Mouse (Mus musculus) urinary bladder, postnatal 10 days (tissue): ENCODE results near the gene Gm20388.

Experiments
- DNase-seq: peaks from one replicate; pipeline ENCODE4 v3.0.0; 2022; ENCODE audit warnings: low spot score

The Gm20388 gene

GRCm38 (mm10) chr8:121021488-121021887, 1110.8 kb downstream of the Gm20388 start:
- DNase-seq: no peak

DNA sequence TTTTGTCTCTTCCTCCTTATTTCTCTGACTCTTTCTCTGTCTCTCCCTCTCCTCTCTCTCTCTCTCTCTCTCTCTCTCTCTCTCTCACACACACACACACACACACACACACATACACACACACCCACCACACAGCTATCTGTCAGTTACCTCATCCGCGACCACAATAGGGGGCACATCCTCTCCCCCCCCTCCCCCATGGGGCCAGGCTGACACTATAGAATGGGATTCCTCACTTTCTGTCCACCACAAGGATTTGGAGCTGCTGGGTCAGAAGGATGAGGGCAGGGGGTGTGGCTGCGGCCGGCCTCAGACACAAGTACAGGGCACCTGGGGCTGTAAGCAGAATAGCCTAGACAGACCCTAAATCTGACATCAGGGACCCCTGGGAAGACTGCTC, 1112.4 kb downstream of the Gm20388 start:
- no peak for DNase-seq

- no peak for DNase-seq
Measured at GRCm38 (mm10) chr8:121023736-121024135, 1113.1 kb downstream of the Gm20388 start.

GRCm38 (mm10) chr8:121025486-121025885, 1114.8 kb downstream of the Gm20388 start:
- no peak for DNase-seq

DNA sequence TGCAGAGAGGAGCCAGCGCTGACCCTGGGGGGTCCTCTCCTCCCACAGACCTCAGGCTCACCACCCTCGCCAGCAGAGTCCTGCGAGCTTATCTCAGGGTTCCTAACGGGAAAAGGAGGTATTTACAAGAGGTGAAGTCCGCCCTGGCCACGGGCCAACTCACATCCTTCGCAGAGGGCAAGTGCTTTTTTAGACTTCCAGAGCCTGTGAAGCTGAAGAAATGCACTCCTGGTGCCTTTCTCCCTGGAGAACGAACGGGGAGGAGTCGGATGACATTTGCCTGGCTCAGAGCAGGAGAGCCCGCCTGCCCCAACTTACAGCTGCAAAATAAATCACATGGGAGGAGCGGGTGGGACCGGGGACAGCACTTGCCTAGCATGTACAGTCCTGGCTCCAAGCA, 1117.1 kb downstream of the Gm20388 start:
- no peak for DNase-seq

DNA sequence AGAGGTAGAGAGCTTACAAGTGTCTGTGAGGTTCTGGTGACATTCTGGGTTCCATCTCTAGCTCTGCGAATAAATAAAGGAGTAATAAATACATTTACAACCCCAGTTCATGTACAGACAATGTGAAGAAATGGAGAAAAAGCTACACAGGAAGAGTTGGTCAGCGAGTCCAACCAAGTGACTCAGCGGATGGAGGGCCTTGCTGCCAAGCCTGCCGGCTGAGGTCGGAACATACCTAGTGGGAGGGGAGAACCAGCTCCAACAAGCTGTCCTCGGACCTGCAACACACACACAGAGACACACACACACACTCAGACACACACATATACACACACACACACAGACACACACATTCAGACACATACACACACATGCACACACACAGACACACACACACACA, 1118.4 kb downstream of the Gm20388 start:
- no peak for DNase-seq

GRCm38 (mm10) chr8:121030496-121031040, 1119.9 kb downstream of the Gm20388 start:
- DNase-seq: no peak

- DNase-seq: no peak
Measured at GRCm38 (mm10) chr8:121033299-121034013, 1122.8 kb downstream of the Gm20388 start.

- DNase-seq: no peak
Measured at GRCm38 (mm10) chr8:121035611-121036010, 1125.0 kb downstream of the Gm20388 start.

DNA sequence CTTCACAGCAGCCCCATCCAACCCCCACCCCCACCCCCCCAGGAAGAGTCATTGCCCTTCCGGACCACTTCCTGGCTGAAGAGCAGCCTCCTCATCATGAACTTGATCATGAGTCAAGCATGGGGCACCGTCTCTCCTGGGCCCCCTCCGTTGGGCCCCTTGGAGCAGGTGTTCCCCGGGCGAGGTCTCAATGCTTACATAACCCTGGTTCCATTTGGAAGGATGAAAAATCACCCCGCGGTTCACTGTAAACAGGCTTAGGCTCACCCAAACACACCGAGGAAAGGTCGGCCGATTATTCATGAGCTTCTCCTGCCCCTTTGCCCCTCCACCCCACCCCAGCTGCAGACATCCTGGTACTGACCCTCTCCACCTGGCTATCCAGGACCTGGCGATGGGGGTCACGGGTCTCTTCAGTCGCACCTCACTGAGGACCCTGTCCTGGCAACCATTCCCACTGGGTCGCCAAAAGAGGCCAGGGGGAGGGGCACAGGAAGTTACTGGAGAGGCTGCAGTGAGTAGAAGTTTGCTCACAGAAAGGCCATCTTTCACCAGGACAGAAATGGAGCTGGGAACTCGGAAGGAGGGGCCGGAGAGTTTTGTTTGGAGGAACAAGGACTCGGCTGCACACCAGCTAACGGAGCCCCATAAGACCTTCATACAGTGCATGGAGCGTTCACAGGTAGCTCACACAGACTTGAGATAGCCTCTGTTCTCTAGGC, 1133.2 kb downstream of the Gm20388 start:
- no peak for DNase-seq

GRCm38 (mm10) chr8:121047441-121047840, 1136.8 kb downstream of the Gm20388 start:
- DNase-seq: no peak

DNA sequence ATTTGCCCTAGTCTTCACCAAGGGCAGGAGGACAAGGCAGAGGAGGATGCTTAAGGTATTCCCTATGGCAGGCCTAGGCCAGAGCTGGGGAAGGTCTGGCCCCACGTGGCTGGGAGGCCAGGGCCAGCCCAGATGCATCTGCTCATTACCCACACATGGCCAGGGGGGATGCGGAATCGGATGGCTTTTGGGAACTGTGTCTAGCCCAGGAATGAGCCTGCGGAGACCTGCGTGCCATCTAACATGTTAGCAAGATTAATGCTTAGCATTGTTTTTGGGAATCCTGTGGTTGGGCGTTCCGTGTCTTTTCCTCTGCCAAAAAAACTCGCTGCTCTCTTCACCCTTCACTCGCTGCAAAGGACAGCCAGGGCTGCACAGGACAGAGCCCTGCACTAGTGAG, 1147.4 kb downstream of the Gm20388 start:
- no peak for DNase-seq

- DNase-seq: no peak
Measured at GRCm38 (mm10) chr8:121059098-121059497, 1148.5 kb downstream of the Gm20388 start.

DNA sequence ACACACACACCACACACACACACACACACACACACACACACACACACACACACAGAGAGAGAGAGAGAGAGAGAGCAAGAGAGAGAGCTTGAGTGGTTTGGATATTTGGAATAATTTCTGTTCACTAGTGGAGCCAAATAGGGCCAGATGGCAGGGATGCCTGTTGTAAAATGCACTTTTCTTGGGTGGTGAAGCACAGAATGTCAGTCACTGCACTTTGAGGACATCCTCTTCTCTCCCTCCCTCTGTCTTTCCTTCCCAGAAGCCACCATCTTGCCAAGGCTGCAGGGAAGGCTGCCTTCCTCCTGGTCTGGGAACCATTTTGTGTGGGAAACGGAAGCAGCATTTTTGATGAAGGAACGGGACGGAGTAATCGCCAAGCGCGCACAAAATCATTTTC, 1151.9 kb downstream of the Gm20388 start:
- DNase-seq: no peak

DNA sequence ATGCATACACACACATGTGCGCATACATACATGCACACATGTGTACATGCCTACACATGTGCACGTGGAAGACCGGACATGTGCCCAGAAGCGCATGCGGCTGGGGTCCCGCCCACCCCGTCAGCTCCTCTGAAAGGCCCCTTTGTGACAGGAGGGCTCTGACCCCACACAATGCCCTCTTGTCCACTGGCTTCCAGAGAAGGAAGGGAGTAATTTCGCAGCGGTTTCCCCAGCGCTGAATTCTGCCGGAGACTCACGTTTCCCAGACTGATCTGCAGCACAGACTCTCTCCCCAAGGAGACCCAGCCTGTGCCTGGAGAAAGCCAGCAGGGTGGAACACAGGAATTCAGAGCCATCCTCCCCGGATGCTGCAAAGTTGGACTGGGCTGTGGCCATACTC, 1153.0 kb downstream of the Gm20388 start:
- no peak for DNase-seq

GRCm38 (mm10) chr8:121071454-121071853, 1160.8 kb downstream of the Gm20388 start:
- no peak for DNase-seq

DNA sequence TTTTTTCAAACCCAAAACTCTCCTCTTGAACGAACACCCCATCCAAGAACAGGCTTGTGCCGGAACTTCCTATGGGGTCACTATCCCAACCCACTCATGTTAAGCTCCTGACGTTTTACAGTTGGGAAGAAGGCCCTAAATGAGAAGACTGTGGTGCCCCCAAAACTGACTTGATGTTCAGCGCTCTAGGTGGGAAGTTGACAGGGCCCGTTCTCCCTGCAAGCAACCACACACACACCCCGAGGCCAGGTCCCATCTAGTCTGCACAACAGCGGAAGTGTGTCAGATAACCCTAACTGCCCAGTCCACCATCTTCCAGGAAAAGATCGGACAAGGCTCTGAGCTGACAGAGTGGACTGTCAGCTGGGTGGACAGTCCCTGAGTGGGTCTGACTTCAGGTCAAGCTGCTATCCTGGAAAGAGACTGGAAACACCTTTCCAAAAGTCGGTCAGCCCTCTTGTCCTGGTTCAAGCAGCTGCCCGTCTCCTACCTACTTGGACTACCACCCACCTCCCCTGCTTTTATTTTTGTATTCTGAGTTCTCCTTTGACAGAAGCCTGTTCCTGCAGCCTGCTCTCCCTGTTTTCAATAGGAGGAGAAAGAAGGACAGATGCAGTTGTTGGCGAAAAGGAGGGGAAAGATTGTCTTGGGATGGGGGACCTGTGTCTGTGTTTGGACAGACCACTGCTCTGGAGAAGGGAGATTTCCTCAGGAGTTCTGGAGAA, 1161.9 kb downstream of the Gm20388 start:
- no peak for DNase-seq

- no peak for DNase-seq
Measured at GRCm38 (mm10) chr8:121073174-121074107, 1162.8 kb downstream of the Gm20388 start.

- no peak for DNase-seq
Measured at GRCm38 (mm10) chr8:121074108-121074847, 1163.6 kb downstream of the Gm20388 start.

- no peak for DNase-seq
Measured at GRCm38 (mm10) chr8:121074848-121075145, 1164.2 kb downstream of the Gm20388 start.

GRCm38 (mm10) chr8:121075936-121076335, 1165.3 kb downstream of the Gm20388 start:
- no peak for DNase-seq
